Mouse (Mus musculus): ENCODE data around the gene Ptges3l.
"Not testable (repeated sequence)": the region's sequence is repeated elsewhere in the genome, so short reads cannot be mapped to it uniquely, and the experiment has no call there.

Gene Ptges3l

GRCm38 (mm10) chr11:101424925-101425813 lies at the start of gene Ptges3l, which contains the start of gene Rundc1:
TSS of gene Ptges3l (minus strand) at chr11:101425333.
TSS of gene Rundc1 (plus strand) at chr11:101425085.
- peak; percentile 86 for DNase-seq (ENCODE audit: extremely low spot score, low read depth, low spot score)

GRCm38 (mm10) chr11:101474298-101474697 lies 49.2 kb upstream of the Ptges3l start:
- DNase-seq (ENCODE audit: extremely low spot score, low read depth, low spot score): no peak

GRCm38 (mm10) chr11:101473686-101474085 lies 48.6 kb upstream of the Ptges3l start:
- DNase-seq (ENCODE audit: extremely low spot score, low read depth, low spot score): not testable (repeated sequence)

GRCm38 (mm10) chr11:101472336-101472735 lies 47.2 kb upstream of the Ptges3l start:
- no peak for DNase-seq (ENCODE audit: extremely low spot score, low read depth, low spot score)

- DNase-seq (ENCODE audit: extremely low spot score, low read depth, low spot score): no peak
These were observed 46.8 kb upstream of the Ptges3l start for GRCm38 (mm10) chr11:101471926-101472325.

- DNase-seq (ENCODE audit: extremely low spot score, low read depth, low spot score): no peak
These were observed 45.1 kb upstream of the Ptges3l start for GRCm38 (mm10) chr11:101470206-101470605.

- no peak for DNase-seq (ENCODE audit: extremely low spot score, low read depth, low spot score)
These were observed 44.0 kb upstream of the Ptges3l start for GRCm38 (mm10) chr11:101469155-101469554.

- no peak for DNase-seq (ENCODE audit: extremely low spot score, low read depth, low spot score)
These were observed 43.6 kb upstream of the Ptges3l start for GRCm38 (mm10) chr11:101468731-101469130.

GRCm38 (mm10) chr11:101468263-101468688 lies 43.1 kb upstream of the Ptges3l start:
- no peak for DNase-seq (ENCODE audit: extremely low spot score, low read depth, low spot score)

GRCm38 (mm10) chr11:101467477-101468262 lies 42.5 kb upstream of the Ptges3l start:
- DNase-seq (ENCODE audit: extremely low spot score, low read depth, low spot score): no peak

GRCm38 (mm10) chr11:101466552-101466950 lies 41.4 kb upstream of the Ptges3l start:
- not testable (repeated sequence) for DNase-seq (ENCODE audit: extremely low spot score, low read depth, low spot score)

- DNase-seq (ENCODE audit: extremely low spot score, low read depth, low spot score): no peak
These were observed 40.9 kb upstream of the Ptges3l start, which contains the start of gene Vat1 for GRCm38 (mm10) chr11:101465869-101466551. TSS of gene Vat1 (minus strand) at chr11:101466230.

GRCm38 (mm10) chr11:101465101-101465868 lies 40.2 kb upstream of the Ptges3l start:
- DNase-seq (ENCODE audit: extremely low spot score, low read depth, low spot score): no peak

GRCm38 (mm10) chr11:101464211-101465100 lies 39.3 kb upstream of the Ptges3l start, which contains the start of gene Rnd2:
TSS of gene Rnd2 (plus strand) at chr11:101464999.
- no peak for DNase-seq (ENCODE audit: extremely low spot score, low read depth, low spot score)

GRCm38 (mm10) chr11:101462583-101463440 lies 37.7 kb upstream of the Ptges3l start:
- DNase-seq (ENCODE audit: extremely low spot score, low read depth, low spot score): no peak

- DNase-seq (ENCODE audit: extremely low spot score, low read depth, low spot score): no peak
These were observed 37.0 kb upstream of the Ptges3l start for GRCm38 (mm10) chr11:101462141-101462540.

- no peak for DNase-seq (ENCODE audit: extremely low spot score, low read depth, low spot score)
These were observed 35.2 kb upstream of the Ptges3l start for GRCm38 (mm10) chr11:101460321-101460720.

- no peak for DNase-seq (ENCODE audit: extremely low spot score, low read depth, low spot score)
These were observed 34.6 kb upstream of the Ptges3l start for GRCm38 (mm10) chr11:101459716-101460115.
